Mouse (Mus musculus) liver, adult 2 months (tissue): Measurements from ENCODE around the gene 6030452D12Rik. TPM values are rescaled to one million over a fixed set of nuclear protein-coding genes. Genes with fewer than 3 reads are reported as not detected.
A peak's percentile ranks its signal among the peaks of the same experiment; 100 is the strongest.

ENCODE experiments used
- DNase-seq: peaks from one replicate; pipeline ENCODE4 v3.0.0-alpha.2; 2011; ENCODE audit warnings: low read depth, low spot score; ENCODE audit errors: extremely low read depth
- H3K27ac ChIP-seq: fragments of 200-500 bp; replicated peaks from 2 replicates; pipeline ENCODE4 v1.5.1; 2012; ENCODE audit warnings: low read depth, mild to moderate bottlenecking, control low read depth, inconsistent platforms, low read length; ENCODE audit not compliant: insufficient read depth
- H3K27me3 ChIP-seq: fragments of 200-500 bp; 2 replicates; pipeline ENCODE4 v1.6.1; 2012; ENCODE audit warnings: mild to moderate bottlenecking, moderate library complexity, low read length, inconsistent platforms; ENCODE audit not compliant: control insufficient read depth, insufficient read depth
- H3K36me3 ChIP-seq: fragments of 200-500 bp; 2 replicates; pipeline ENCODE4 v1.6.1; 2012; ENCODE audit warnings: low read length, inconsistent platforms; ENCODE audit not compliant: control insufficient read depth, insufficient read depth
- H3K4me1 ChIP-seq: fragments of 200-500 bp; 2 replicates; pipeline ENCODE4 v1.6.1; 2011; ENCODE audit warnings: low read length; ENCODE audit not compliant: control insufficient read depth, insufficient read depth
- H3K4me3 ChIP-seq: fragments of 200-500 bp; 2 replicates; pipeline ENCODE4 v1.5.1; 2011; ENCODE audit warnings: low read depth, mild to moderate bottlenecking, control low read depth, low read length, moderate library complexity; ENCODE audit not compliant: insufficient read depth
- H3K79me2 ChIP-seq: fragments of 200-500 bp; 2 replicates; pipeline ENCODE4 v1.6.1; 2012; ENCODE audit warnings: inconsistent platforms, mild to moderate bottlenecking, low read length, moderate library complexity; ENCODE audit not compliant: control insufficient read depth, insufficient read depth
- H3K9ac ChIP-seq: fragments of 200-500 bp; 2 replicates; pipeline ENCODE4 v1.6.1; 2012; ENCODE audit warnings: low read depth, mild to moderate bottlenecking, control low read depth, inconsistent platforms, low read length
- CTCF ChIP-seq: fragments of 200-500 bp; IDR thresholded peaks from 2 replicates; pipeline ENCODE4 v1.5.1; 2011; ENCODE audit warnings: low read depth, low read length, control low read depth
- POLR2A ChIP-seq: fragments of 200-500 bp; IDR thresholded peaks from 2 replicates; pipeline ENCODE4 v1.6.1; 2011; ENCODE audit warnings: low read length, control low read depth; ENCODE audit not compliant: insufficient read depth; ENCODE audit errors: extremely low read depth
- WGBS: fragments of 180-500 bp; shearing (Covaris S2); methylation state at CpG from one replicate; pipeline ENCODE4 v1.1.7; 2018; 5-methylcytosine and 5-hydroxymethylcytosine counted together
- polyA plus RNA-seq: library from polyadenylated mRNA; depleted of rRNA; stranded (reverse); fragments of >200 nt; gene quantifications from 2 replicates; pipeline ENCODE4 v1.2.3, GENCODE M21; 2012
- total RNA-seq: library from RNA; depleted of rRNA; stranded (reverse); fragments of >200 nt; gene quantifications from 2 replicates; pipeline ENCODE4 v1.2.3, GENCODE M21; 2014

Gene 6030452D12Rik
- total and polyA plus RNA-seq, 2 experiments = not detected

- H3K27ac ChIP-seq = no peak overlapping the region
These were observed 7.5 kb downstream of the 6030452D12Rik start for GRCm38 (mm10) chr8:106507761-106508331.

GRCm38 (mm10) chr8:106508456-106508855, 8.1 kb downstream of the 6030452D12Rik start:
- no peak overlapping the region for H3K9ac ChIP-seq
- no peaks in the 10 kb centered on the region for H3K79me2 ChIP-seq
- no peak overlapping the region for H3K4me3 ChIP-seq
- peaks cover 16% of the 10 kb centered on the region for H3K27me3 ChIP-seq
- no peaks in the 10 kb centered on the region for H3K36me3 ChIP-seq
- no peaks in the 10 kb centered on the region for H3K4me1 ChIP-seq
- TF ChIP-seq POLR2A = no peak
- no peak for TF ChIP-seq CTCF
- no peak for DNase-seq
- H3K27ac ChIP-seq = no peak overlapping the region
- WGBS = 36% methylated on average over 3 of the region's 3 CpGs

More at GRCm38 (mm10) chr8:106507761-106508331, 7.5 kb downstream of the 6030452D12Rik start:
- peaks cover 16% of the 10 kb centered on the region for H3K27me3 ChIP-seq
- no peaks in the 10 kb centered on the region for H3K79me2 ChIP-seq
- no peak overlapping the region for H3K9ac ChIP-seq
- TF ChIP-seq CTCF (no peak), POLR2A (no peak)
- 5% methylated on average over 30 of the region's 30 CpGs for WGBS
- H3K4me3 ChIP-seq = no peak overlapping the region
- H3K36me3 ChIP-seq = no peaks in the 10 kb centered on the region
- H3K4me1 ChIP-seq = no peaks in the 10 kb centered on the region
- peak; percentile 6 for DNase-seq

GRCm38 (mm10) chr8:106509079-106509780, 8.9 kb downstream of the 6030452D12Rik start:
- Histone ChIP-seq H3K4me3 (no peak overlapping the region), H3K4me1 (no peaks in the 10 kb centered on the region), H3K36me3 (no peaks in the 10 kb centered on the region), H3K79me2 (no peaks in the 10 kb centered on the region), H3K27me3 (peaks cover 16% of the 10 kb centered on the region), H3K27ac (no peak overlapping the region), H3K9ac (no peak overlapping the region)
- TF ChIP-seq POLR2A (no peak), CTCF (no peak)
- DNase-seq = no peak
- 53% methylated on average over 8 of the region's 8 CpGs for WGBS

- Histone ChIP-seq H3K4me3 (peak within 1 kb of the TSS; percentile 35; the same call in 1 of the 2 replicates), H3K27ac (no peak within 1 kb of the TSS), H3K36me3 (no peaks in the 10 kb centered on the region), H3K4me1 (no peaks in the 10 kb centered on the region), H3K27me3 (peaks cover 16% of the 10 kb centered on the region), H3K9ac (no peak within 1 kb of the TSS), H3K79me2 (no peaks in the 10 kb centered on the region)
- WGBS = 3% methylated on average over 34 of the region's 34 CpGs
- peak; percentile 5 for DNase-seq
- TF ChIP-seq CTCF = no peak
- no peak for TF ChIP-seq POLR2A
These were observed 10.1 kb downstream of the 6030452D12Rik start, which contains the start of gene Cdh3 for GRCm38 (mm10) chr8:106510365-106510975. Gene Cdh3, plus strand, starts transcription at chr8:106510891.

GRCm38 (mm10) chr8:106511065-106511501, 10.8 kb downstream of the 6030452D12Rik start:
- Histone ChIP-seq H3K79me2 (no peaks in the 10 kb centered on the region), H3K36me3 (no peaks in the 10 kb centered on the region), H3K4me1 (no peaks in the 10 kb centered on the region), H3K9ac (no peak overlapping the region), H3K4me3 (peak overlapping the region; percentile 35; the same call in 1 of the 2 replicates), H3K27me3 (peaks cover 16% of the 10 kb centered on the region), H3K27ac (no peak overlapping the region)
- DNase-seq = no peak
- 3% methylated on average over 22 of the region's 22 CpGs for WGBS
- TF ChIP-seq CTCF (no peak), POLR2A (no peak)
